Mouse (Mus musculus): ENCODE measurements around the gene Prr36.

Gene Prr36

DNA sequence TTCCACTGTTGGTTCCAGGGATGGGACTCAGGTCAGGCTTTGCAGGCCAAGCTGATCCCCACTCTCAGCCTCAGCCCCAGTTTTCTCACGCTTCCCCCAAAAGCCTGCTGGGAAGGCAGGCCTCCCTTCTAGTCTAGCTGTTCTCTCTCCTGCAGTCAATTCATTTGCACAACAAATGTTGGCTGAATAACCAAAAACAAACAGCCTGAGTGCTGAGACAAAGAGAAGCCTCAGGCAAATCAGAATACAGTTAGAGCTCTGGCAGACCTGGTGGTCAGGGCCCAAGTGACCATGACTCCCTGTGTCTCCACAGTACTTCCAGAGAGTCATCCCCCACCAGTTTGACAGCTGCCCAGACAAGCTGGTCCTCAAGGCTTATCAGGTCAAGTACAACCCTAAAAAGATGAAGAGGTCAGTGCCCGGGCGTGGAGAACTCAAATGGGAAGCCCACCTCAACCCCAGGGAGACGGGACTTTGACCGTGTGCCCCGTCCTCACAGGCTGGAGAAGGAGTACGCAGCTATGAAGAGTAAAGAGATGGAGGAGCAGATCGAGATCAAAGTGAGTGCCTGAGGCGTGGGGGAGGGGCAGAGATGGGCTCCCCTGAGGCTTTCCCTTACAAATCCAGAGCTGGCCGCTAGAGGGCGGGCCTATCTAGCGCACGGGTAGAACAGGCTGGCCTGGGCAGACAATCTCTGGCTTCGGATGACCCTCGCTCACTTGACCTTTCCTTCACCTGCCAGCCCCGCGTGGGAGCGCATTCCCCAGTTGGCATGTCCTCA lies 24.3 kb downstream of the Prr36 start:
- peak; percentile 85 for DNase-seq

DNA sequence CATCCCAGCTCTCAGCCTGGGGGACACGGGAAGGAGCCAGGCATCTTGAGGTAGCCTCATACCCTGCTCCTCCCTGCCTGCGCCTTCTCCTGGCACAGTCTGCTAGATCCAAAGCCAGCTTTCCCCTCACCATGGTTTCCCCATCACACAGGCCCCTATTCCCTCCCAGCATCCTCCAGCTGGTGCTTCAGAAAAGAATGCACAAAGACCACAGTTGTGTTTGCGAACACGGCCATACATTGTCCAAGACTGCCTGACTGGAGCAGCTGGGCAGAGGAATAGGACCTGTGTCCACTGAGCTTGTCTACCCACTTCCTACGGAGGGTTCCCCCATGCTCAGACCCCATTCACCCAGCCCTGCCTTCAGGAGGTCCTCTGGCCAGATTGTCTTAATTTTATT lies 25.0 kb downstream of the Prr36 start:
- no peak for DNase-seq

DNA sequence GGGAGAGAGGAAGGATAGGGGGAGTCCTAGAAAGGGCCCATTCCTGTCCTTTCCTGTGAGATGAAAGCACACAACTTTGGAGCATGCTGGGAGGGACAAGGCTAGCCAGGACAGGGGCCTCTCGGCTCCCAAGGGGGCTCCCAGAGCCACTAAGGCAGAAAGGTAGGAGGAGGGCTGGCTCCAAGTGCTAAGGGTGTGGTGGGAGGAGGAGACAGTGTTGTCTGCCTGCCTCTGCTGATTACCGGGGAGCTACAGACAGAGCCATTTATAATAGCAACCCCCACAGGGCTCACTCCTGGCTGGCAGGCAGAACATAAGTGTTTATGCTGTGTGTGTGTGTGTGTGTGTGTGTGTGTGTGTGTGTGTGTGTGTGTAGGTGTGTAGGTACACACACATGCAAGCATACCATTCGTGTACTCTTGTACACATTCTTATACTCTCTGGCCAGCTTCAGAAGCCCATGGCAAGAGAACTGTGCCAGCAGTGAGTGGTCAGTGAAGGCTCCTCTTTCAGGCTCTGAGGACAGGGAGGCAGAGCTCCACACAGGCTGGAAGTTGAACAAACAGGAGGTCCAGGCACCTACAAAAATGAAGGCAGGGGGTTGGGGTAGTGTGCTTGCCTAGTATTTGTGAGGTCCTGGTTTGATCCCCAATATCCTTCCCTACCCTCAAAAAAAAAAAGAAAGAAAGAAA lies 28.1 kb downstream of the Prr36 start:
- DNase-seq = no peak

GRCm38 (mm10) chr8:4188605-4189004 lies 28.7 kb downstream of the Prr36 start:
- no peak for DNase-seq

DNA sequence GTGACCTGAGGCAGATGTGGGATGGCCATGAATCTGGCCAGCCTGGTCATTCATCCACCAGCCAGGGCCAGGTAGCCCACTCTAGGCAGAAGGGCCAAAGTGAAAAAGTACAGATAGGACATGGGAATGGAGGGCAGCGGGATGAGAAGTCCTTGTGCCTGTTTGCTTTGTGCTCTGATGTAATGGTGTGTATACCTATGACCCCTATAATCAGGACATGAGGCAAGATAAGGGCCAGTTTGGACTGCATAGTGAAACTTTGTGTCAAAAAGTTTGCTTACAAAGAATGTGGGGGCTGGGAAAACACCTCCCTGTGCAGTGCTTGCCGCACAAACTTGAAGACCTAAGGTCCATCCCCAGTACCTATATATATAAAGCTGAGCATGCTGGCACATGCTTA lies 31.1 kb downstream of the Prr36 start:
- DNase-seq = no peak

- DNase-seq = no peak
Measured at GRCm38 (mm10) chr8:4183409-4183808, 33.9 kb downstream of the Prr36 start.

DNA sequence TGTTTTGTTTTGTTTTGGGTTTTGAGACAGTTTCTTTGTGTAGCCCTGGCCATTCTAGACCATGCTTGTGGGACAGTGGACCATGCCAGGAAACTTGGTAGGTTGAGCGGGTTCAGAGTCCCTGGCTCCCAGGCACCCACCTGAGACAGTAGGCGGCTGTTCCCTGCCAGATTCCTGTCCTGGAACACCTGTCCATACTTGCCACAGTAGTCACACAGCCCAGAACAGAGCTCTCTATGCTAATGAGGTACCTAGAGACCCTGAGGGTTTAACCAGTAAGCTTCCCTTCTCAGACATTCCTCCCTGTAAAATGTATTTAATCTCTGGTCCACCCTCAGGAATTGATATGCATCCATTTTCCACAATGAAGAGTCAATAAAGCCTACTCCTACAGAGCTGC lies 43.2 kb downstream of the Prr36 start:
- peak; percentile 10 for DNase-seq

- DNase-seq = no peak
Measured at GRCm38 (mm10) chr8:4172486-4172885, 44.8 kb downstream of the Prr36 start.

GRCm38 (mm10) chr8:4167918-4168317 lies 49.3 kb downstream of the Prr36 start:
- DNase-seq = peak; percentile 48

- DNase-seq = peak; percentile 72
Measured at GRCm38 (mm10) chr8:4166881-4167525, 50.3 kb downstream of the Prr36 start.

- DNase-seq = peak; percentile 100
Measured at GRCm38 (mm10) chr8:4165852-4166751, 51.2 kb downstream of the Prr36 start, which contains the start of gene Evi5l. Evi5l (plus strand) TSS chr8:4166567.

DNA sequence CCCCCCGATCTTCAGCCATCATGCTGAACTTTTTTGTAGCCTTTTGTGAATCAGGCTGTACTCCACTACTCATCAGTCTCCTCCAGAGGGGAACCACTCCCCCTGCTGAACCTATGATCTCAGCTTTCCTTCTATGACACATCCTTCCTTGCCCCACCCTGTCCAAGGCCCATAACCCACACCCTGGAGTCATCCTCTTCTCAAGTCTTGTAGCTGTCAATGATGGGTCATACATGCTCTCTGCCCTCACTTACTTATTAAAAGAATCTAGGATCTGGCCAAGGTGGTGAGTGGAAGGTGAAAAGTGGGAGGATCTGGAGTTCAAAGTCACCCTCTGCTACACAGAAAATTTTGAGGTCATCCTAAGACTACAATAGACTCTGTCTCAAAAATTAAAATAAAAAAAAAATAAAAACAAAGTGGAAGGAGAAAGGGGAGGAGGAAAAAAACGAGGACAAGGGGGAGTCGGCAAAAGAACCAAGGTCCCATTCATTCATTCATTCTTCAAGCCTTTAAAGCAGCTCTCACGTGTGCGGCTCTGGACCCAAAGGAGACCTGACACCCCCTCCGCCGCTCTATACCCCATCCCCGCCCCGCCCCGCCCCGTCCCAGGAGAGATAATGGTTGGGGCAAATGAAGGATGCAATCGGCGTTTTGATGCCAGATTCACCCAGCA lies 51.9 kb downstream of the Prr36 start:
- peak; percentile 75 for DNase-seq

- no peak for DNase-seq
Measured at GRCm38 (mm10) chr8:4162786-4163185, 54.5 kb downstream of the Prr36 start.

All from cerebellum, adult 9-11 months (tissue).